Mouse (Mus musculus): ENCODE data around the gene Sh2d1a.

Gene Sh2d1a

GRCm38 (mm10) chrX:42502291-42503043 is at the start of gene Sh2d1a:
Gene Sh2d1a (plus strand): TSS chrX:42502453.
- no peak for DNase-seq (ENCODE audit: low spot score in 2 of 2)

DNA sequence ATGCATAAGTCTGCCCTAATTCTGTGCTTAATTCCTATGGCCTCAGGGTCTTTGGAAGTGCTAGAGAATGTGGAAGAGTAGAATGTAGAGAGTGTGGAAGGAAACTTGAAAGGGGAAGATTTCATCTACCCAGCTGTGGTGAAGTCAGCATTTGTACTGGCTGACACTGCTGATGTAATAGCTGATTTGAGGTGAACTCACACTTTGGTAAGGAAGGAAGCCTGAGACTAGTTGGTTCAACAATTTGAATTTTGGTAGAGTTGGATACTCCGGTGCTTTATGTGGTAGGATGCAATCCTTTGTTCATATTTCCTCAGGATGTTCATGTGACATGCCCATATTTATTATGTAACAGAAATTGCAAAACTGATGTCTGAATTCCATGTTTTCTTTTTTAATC is 49.3 kb upstream of the Sh2d1a start:
- DNase-seq (ENCODE audit: low spot score in 2 of 2) = no peak

- DNase-seq (ENCODE audit: low spot score in 2 of 2) = no peak
These were observed 47.7 kb upstream of the Sh2d1a start for GRCm38 (mm10) chrX:42454533-42454932.

DNA sequence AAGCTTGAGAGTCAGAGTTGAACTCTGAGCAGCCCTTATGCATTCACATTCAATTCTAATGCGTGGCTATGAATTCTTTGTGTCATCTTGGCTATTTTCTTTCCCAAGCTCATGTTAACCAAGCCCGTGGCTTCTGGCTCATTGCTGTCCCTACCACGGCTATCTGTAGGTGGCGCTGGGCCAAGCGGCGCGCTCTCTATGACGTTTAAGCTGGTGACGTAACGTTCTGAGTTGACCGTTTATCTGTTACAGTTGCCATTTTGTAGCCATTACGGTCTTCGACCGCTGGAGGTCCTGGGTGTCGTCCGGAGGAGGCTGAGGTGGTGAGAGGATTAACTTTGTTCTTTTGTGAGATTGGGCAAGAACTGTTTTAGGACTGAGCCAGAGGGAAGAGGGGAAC is 12.8 kb upstream of the Sh2d1a start, which contains the start of gene Tex13c2:
Gene Tex13c2, plus strand, starts transcription at position 246 of the 400 bp plus-strand sequence.
- DNase-seq (ENCODE audit: low spot score in 2 of 2) = no peak

DNA sequence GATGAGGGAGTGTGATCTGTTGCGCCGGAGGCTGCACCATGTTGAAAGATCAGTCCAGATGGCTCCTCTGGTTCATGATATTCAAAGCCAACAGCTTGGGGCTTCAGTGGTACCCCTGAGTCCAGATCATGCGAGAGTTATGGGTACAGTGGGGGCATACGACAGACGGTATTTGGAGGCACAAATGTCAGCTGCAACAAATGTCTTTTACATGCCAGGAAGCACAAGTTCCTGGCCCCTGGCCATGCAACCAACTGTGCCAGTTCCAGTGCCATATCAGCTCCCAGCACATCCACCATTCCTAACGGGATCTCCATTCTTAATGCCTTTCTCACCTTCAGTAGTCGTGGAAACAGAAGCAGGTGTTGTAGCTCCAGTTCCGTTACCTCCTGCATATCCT is 11.9 kb upstream of the Sh2d1a start:
- DNase-seq (ENCODE audit: low spot score in 2 of 2) = no peak

- no peak for DNase-seq (ENCODE audit: low spot score in 2 of 2)
These were observed 1.7 kb upstream of the Sh2d1a start for GRCm38 (mm10) chrX:42500538-42500937.

DNA sequence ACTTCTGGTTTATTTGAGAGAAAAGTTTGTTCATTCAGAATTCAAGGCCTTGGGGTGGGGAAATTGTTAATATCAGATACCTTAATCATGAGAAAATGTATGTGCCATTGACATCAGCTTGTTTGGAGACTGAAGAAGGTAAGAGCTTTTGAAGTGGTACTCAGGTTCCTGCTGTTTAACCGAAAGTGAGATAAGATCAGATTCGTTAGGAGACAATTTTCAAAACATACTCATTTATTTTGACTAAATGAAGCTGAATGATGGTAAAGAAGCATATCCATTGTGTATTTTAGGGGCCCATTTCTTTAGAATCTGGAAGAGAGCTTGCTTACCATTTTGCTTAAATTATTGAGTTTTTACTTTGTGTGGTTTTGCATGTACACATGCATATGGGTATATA is 8.9 kb downstream of the Sh2d1a start:
- DNase-seq (ENCODE audit: low spot score in 2 of 2) = no peak

DNA sequence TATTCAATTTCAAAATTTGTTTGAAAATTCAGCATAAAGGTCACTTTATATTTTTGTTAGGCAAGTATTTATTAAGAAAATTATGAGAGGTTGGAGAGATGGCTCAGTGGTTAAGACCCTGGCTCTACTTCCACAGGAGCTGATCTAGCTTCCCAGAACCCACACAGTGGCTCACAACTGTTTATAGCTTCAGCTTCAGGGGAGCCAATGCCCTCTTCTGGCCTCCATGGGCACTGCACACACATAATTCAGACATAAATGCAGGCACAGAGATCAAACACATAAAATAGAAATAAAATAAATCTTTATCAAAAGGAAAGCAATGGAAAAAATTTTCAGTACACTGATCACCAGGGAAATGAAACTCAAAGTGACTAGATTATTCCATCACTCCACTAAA is 10.3 kb downstream of the Sh2d1a start:
- no peak for DNase-seq (ENCODE audit: low spot score in 2 of 2)

DNA sequence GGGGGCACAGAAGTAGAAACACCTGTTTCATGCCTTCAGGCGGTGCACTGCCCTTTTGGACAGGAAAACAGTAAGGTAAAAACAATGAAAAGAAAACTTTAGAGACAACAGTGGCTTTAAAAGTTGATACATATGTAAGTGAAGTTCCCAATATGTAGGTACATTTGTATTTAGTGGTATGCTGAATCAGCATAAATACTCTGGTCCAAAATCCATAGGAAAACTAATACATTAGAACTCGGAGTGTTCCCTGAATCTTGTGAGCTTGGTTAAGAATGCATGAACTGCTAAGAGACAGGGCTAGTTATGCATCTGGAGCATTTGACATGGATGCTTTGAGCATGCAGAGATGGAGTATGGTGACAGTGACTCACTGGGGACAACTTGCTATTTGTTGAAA is 20.6 kb downstream of the Sh2d1a start:
- no peak for DNase-seq (ENCODE audit: low spot score in 2 of 2)

DNA sequence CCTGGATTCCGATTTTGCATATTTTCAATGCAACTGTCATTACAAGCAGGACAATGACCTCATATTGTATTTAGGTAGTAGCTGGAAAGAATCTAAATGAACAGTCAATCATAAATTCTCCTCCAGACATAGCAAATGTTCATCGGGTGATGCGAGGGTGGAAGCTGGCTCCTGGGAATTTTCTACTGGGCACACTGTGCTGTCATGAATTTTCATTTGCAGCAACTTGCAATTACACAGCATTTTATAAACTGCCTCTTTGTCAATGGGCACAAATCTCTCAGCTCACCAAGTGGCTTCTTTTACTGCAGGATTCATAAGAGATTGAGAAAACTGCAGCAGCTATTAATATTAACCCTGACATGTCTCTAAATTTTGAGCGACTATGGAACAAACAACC is 28.4 kb downstream of the Sh2d1a start:
- no peak for DNase-seq (ENCODE audit: low spot score in 2 of 2)

DNA sequence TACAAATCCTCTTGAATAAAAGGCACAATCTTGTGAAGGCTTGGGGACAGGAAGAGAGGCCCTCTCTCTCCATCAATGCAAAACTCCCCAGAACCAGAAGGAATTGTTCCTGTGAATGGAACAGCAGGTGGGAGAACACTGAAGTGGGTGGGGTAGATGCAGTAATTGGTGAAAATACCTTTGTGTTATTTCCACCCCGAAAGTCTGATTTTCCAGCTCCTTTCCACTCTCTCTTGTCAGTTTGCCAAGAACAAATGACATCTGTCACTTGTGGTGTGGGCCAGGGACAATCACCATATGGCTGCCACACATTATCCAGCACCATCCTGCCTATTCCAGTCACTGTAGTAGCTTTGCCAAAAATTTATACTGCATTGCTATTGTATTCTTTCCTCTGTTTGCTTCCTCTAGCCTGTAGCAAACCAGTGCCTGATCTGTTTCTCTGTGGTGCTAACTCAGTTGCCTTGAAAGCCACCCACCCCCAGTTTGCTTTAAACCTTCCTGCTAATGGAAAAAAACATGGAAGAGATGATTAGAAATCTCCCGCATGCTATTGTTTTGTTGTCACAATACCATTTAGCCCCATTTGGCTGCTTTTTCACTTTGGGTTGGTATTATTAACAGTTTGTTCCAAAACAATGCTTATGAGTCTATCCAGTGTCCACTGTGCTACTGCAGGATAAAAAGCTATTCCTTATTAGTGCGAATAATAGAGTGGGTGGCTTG is 37.9 kb downstream of the Sh2d1a start:
- peak; percentile 1 to 2 for DNase-seq (ENCODE audit: low spot score in 2 of 2)

DNA sequence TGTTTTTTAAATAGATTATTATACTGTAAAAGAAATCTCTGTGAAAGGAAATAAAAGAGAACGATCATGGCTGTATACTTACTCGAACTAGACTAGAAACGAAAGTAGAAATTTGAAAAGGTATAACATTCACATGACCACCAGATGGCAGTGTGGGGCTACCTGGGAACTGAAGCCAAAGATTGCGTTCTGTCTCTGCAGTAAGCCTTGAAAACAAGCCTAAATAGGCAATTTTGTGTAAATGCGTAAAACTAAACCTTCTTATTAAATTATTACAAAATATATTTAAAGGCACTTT is 38.5 kb downstream of the Sh2d1a start:
- peak; percentile 10 to 58 for DNase-seq (ENCODE audit: low spot score in 2 of 2)

DNA sequence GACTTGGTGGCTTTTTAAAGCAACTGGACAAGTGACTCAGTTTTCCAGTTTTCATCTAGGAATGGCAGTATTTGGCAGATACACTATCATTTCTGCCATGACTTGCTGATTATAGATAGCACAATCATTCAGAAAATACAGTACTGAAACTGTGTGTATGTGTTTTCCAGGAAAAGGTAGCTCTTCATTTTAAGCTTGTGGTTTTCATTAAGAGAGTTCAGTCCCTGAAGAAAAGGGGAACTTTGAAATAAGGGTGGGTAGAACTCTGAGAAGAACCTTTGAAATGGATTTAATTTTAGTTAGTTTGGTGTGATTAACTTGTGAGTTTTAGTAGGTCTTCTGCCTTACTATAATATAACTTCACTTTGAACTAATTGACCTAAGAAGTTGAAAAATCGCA is 42.8 kb downstream of the Sh2d1a start:
- DNase-seq (ENCODE audit: low spot score in 2 of 2) = no peak

GRCm38 (mm10) chrX:42548513-42548912 is 46.3 kb downstream of the Sh2d1a start:
- DNase-seq (ENCODE audit: low spot score in 2 of 2) = no peak

GRCm38 (mm10) chrX:42557284-42557683 is 55.0 kb downstream of the Sh2d1a start:
- peak; percentile 2 to 24 for DNase-seq (ENCODE audit: low spot score in 2 of 2)

- DNase-seq (ENCODE audit: low spot score in 2 of 2) = no peak
These were observed 56.4 kb downstream of the Sh2d1a start for GRCm38 (mm10) chrX:42558683-42559082.
